Mouse (Mus musculus) heart, adult 8-10 months (tissue): ENCODE measurements around the gene Appl1. TPM values are rescaled to one million over a fixed set of nuclear protein-coding genes. Genes with fewer than 3 reads are reported as not detected.

ENCODE experiments used
- total RNA-seq, 4 experiments: library from RNA; stranded (reverse); gene quantifications; 2 replicates each; pipeline ENCODE4 v1.2.4; 2022

Gene Appl1
- total RNA-seq, 4 experiments from 2014 or later: 12.7 to 23.4 (median 17.5) TPM

Other genes starting within 250 kb of the Appl1 start
- 100 to 1,000 TPM; 103 to 126 (median 118) TPM for gene Asb14, start 76.7 kb downstream of the Appl1 start, total RNA-seq
- not detected for gene Hesx1, start 23.2 kb upstream of the Appl1 start, total RNA-seq
- gene Il17rd, start 67.7 kb upstream of the Appl1 start, total RNA-seq: 1 to 10 TPM; 3.1 to 4.4 (median 3.5) TPM
- gene Arhgef3, start 143.7 kb upstream of the Appl1 start, total RNA-seq: 10 to 100 TPM; 19.5 to 27.9 (median 23.9) TPM